Mouse (Mus musculus): ENCODE results near the gene Phf13. TPM values are rescaled to one million over a fixed set of nuclear protein-coding genes. Genes with fewer than 3 reads are reported as not detected.

The Phf13 gene
- total RNA-seq, 2 experiments from 2014 or later = 3.6 to 4.0 TPM

GRCm38 (mm10) chr4:152019073-152019472 is 23.0 kb upstream of the Phf13 start:
- intact Hi-C loops (cut with DNase I) = no loop called here
- DNase-seq = no peak

- DNase-seq = peak in 1 of 2 experiments; percentile 32
- intact Hi-C loops (cut with DNase I) = no loop called here
Measured at GRCm38 (mm10) chr4:152013036-152013813, 17.2 kb upstream of the Phf13 start.

GRCm38 (mm10) chr4:152012109-152012508 is 16.1 kb upstream of the Phf13 start:
- intact Hi-C loops (cut with DNase I) = no loop called here

GRCm38 (mm10) chr4:152011171-152011760 is 15.2 kb upstream of the Phf13 start:
- intact Hi-C loops (cut with DNase I) = no loop called here

More at GRCm38 (mm10) chr4:152012109-152012508, 16.1 kb upstream of the Phf13 start:
- DNase-seq = no peak

GRCm38 (mm10) chr4:152010707-152011134 is 14.7 kb upstream of the Phf13 start:
- no peak for DNase-seq
- intact Hi-C loops (cut with DNase I) = no loop called here

More at GRCm38 (mm10) chr4:152011171-152011760, 15.2 kb upstream of the Phf13 start:
- DNase-seq = no peak

GRCm38 (mm10) chr4:152010091-152010706 is 14.1 kb upstream of the Phf13 start:
- intact Hi-C loops (cut with DNase I) = no loop called here
- DNase-seq = peak; percentile 40 to 44

- DNase-seq = peak; percentile 66 to 71
- intact Hi-C loops (cut with DNase I) = loop anchor here (2.0 kb wide), 1 partner anchor 27 kb away; no protein-coding TSS in a partner anchor
Measured at GRCm38 (mm10) chr4:152009076-152010051, 13.3 kb upstream of the Phf13 start.

- intact Hi-C loops (cut with DNase I) = loop anchor here (2.0 kb wide), 1 partner anchor 26 kb away; no protein-coding TSS in a partner anchor
- DNase-seq = peak; percentile 94 to 95
Measured at GRCm38 (mm10) chr4:152008622-152009075, 12.6 kb upstream of the Phf13 start, which contains the start of gene Klhl21. TSS of gene Klhl21 (plus strand) at chr4:152008803.

GRCm38 (mm10) chr4:152008148-152008500 is 12.1 kb upstream of the Phf13 start:
- DNase-seq = peak in 1 of 2 experiments; percentile 43
- intact Hi-C loops (cut with DNase I) = loop anchor here (2.0 kb wide), 1 partner anchor 25 kb away; no protein-coding TSS in a partner anchor

- no peak for DNase-seq
Measured at GRCm38 (mm10) chr4:152007481-152008147, 11.6 kb upstream of the Phf13 start.

GRCm38 (mm10) chr4:152006812-152007211 is 10.8 kb upstream of the Phf13 start:
- no peak for DNase-seq
- intact Hi-C loops (cut with DNase I) = no loop called here

More at GRCm38 (mm10) chr4:152007481-152008147, 11.6 kb upstream of the Phf13 start:
- intact Hi-C loops (cut with DNase I) = loop anchor here (2.0 kb wide), 1 partner anchor 25 kb away; no protein-coding TSS in a partner anchor

GRCm38 (mm10) chr4:152006137-152006536 is 10.1 kb upstream of the Phf13 start:
- intact Hi-C loops (cut with DNase I) = no loop called here
- DNase-seq = no peak

GRCm38 (mm10) chr4:152002063-152002462 is 6.0 kb upstream of the Phf13 start:
- intact Hi-C loops (cut with DNase I) = no loop called here
- no peak for DNase-seq

- intact Hi-C loops (cut with DNase I) = no loop called here
- DNase-seq = no peak
Measured at GRCm38 (mm10) chr4:152001335-152001734, 5.3 kb upstream of the Phf13 start.

- no peak for DNase-seq
- intact Hi-C loops (cut with DNase I) = no loop called here
Measured at GRCm38 (mm10) chr4:152000906-152001305, 4.8 kb upstream of the Phf13 start.

- intact Hi-C loops (cut with DNase I) = no loop called here
- DNase-seq = no peak
Measured at GRCm38 (mm10) chr4:151999481-151999880, 3.4 kb upstream of the Phf13 start.

- intact Hi-C loops (cut with DNase I) = no loop called here
- no peak for DNase-seq
Measured at GRCm38 (mm10) chr4:151997701-151998100, 1.6 kb upstream of the Phf13 start.

GRCm38 (mm10) chr4:151996951-151997222 is 829 bp upstream of the Phf13 start:
- no peak for DNase-seq
- intact Hi-C loops (cut with DNase I) = no loop called here

- no peak for DNase-seq
- intact Hi-C loops (cut with DNase I) = no loop called here
Measured at GRCm38 (mm10) chr4:151995371-151996172, 486 bp downstream of the Phf13 start.
